Mouse (Mus musculus) heart, adult 8-10 months (tissue): ENCODE measurements around the gene Trpm3. TPM values are rescaled to one million over a fixed set of nuclear protein-coding genes. Genes with fewer than 3 reads are reported as not detected.

Experiments used
- DNase-seq: peaks from one replicate; pipeline ENCODE4 v3.0.0; 2022; ENCODE audit warnings: low spot score
- total RNA-seq, 4 experiments: library from RNA; stranded (reverse); gene quantifications; 2 replicates each; pipeline ENCODE4 v1.2.4; 2022

Trpm3 gene
- total RNA-seq, 4 experiments from 2014 or later = 0.56 to 1.4 (median 0.88) TPM

DNA sequence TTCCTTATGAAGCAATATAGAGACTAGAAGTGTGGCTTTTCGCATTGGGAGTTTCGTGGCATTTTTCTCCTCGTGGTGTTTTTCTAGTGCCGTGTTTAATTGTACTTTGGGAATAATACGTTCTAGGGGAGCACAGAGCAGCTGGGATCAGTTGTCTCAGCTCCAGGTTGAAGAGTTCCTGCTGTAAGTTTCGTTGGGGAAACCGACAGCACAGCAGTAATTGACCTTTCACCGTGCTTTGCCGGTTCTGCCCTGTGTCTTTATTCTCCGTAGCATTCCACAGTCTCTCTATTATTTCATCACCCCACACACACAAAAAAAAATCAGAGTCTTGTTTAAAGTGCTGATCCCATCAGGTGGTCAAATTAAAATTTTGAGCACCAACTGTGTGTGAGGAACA, 496.8 kb downstream of the Trpm3 start:
- no peak for DNase-seq

DNA sequence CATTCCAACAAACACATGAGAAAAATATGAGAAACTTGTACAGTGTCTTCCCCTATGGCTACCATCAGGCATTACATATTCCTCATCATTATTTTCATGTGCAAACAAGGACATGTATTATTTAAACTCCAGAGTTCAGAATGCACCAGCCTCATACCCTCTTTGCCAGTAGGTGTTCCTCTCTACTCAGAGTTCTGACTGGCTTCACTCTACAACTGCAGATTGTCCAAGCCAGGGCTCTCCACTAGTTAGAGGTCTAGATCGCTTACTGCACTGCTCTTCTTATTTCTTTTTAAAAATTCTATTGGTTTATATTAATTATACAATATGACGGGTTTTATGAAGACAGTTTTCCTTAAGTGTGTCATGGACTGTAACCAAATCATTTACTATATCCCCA, 498.9 kb downstream of the Trpm3 start:
- no peak for DNase-seq

DNA sequence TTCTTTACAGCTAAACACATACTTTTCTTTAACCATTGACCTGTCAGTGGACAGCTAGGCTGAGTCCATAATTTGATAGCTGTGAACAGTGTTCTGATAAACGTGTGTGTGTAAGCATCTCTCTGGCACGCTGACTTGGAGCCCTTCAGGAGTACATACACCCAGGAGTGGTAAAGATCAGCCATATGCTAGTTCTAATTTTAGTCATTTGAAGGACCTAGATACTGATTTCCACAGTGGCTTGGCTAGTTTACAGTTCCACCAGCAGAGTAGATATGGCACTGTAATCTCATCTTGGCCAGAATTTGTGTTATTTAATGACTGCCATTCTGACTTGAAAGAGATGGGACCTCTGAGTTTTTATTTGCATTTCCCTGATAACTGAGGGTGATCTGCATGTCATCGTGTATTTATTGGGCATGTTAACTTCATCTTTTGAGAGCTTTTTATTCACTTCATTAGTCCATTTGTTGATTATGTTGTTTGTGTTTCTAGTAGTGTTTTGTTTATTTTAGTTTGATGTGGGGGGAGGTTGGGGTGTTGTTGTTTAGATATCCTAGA, 499.6 kb downstream of the Trpm3 start:
- no peak for DNase-seq

DNA sequence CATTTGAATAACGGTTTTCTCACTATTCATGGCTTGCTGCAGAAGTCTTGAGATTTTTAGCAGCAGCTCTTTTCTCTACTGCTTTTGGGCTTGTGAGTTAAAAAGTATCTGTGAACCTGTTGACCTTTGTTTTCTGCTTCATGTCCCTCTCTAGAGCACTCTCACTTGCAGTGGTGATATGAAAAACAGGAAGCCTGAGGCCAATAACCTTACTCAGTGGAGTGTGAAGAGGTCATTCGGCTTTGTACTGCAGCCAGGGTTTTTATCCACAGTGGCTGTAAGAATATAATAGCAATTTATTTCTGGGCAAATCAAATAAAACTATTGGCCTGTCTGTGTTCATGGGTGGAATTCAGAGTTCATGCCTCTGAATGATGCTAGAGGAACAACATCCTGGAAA, 503.3 kb downstream of the Trpm3 start:
- DNase-seq = no peak

DNA sequence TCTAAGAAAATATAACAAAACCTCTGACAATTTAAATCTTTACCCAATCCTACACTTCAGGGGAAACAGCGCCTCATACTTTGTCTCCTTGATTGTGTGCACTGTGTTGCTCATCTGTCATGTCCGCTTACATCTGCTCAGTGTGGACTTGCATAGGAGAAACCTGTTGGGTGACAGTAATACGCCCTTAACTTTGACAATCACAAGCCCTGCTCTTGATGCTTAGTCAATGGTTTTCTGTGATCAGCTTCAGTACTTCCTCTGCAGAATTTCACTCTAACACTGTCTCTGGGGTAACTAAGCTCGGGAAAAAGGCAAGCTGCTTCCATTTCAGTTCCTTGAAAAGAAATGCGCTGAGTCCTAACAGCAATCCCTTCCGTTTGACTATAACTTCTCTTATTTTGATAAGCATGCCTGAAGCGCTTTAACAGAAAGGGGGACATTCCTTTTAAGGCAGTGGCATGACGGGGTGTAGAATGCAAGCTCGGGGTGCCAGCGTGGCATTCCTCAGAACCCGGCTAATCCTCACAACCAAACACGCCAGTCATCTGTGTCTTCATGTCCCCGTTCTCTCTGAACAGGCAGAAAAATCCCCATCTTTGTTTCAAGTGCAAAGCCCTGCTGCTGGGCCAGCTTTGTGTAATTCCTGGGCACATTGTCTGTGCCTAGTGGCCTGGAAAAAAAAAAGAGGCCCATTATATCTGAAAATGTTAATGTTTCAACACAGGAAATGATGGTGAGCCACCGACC, 517.8 kb downstream of the Trpm3 start:
- no peak for DNase-seq

DNA sequence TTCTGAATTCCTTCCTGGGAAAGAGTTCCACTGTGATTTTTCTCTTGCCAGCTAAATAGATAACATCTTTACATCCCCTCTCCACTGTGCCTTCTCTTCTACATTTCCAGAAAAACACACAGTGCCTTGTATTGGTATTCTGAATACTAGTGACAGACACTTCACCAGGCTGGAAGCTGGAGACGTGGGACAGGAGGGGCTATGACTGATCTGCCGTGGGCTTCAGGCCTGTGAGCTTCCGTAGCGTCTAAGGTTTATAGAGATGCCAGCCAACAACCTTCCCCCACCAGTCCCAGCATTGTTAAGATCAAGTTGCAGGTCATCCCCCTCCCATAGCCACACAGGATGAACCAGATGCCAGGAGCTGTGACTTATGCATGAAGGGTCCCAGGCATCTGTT, 518.4 kb downstream of the Trpm3 start:
- no peak for DNase-seq

DNA sequence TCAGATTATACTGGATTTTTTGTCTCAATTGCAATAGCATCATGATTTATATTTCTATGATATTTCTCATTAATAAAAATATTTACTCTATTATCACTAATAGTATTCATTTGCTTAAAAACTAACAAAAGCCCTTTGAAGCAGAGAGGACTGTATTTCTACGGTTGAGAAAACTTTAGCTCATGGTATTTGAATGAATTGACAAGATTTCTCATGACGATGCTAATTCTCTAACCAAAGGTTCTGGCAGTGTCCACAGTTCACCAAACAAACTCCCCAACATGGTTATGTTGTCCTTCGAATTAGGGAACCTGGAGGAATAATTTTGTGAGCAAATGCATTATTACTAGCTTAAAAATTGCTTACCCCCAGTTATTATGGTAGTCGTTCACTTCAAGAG, 526.6 kb downstream of the Trpm3 start:
- DNase-seq = no peak

DNA sequence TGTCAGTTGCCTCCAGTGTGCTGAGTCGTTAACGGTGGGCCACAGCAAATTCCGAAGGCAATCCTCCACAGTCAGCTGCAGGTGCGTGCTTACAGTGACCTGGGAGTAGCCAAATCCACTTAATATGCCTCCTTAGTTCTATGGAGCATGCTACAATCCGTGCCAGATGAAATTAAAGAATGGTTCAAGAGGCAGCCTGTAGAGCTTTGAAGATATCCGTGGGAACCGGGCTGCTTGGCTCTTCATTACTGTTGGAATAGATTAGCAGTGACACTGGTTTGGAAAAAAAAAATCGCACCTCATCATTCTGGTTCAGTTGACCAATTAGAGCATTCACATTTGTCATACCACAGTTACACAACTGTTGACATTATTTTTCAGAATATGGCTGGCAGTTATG, 531.4 kb downstream of the Trpm3 start:
- DNase-seq = no peak

DNA sequence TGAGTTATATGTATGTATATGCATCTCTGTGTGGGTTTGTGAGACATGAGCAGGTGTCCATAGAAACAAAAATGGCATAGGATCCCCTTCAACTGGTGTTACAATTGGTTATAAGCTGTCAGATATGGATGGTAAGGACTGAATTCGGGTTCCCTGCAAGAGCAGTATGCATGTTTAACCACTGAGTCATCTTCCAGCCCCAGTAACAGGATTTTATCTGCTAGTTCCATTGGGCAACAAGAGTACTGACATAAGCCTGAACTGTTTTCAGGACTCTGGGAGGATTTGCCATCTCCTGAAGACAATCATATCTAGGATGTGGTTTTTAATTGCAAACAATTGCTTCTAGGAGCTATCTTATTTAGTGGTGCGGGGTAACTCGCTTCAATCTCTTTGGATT, 534.0 kb downstream of the Trpm3 start:
- DNase-seq = no peak

DNA sequence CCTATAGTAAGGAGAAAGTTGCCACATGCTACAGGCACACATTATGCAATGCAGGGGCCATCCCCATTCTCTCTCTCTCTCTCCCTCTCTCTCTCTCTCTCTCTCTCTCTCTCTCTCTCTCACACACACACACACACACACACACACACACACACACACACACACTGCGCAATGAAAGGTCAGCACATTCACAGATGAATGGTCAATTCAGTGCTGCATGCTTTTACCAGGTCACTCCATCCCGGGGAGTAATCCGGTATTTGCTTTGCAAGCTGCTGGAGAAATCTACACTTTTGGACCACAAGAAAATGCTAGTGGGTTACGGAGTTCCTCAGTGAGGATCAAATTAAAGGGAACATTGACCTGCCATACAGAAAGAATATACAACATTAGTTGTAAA, 537.4 kb downstream of the Trpm3 start:
- DNase-seq = no peak

DNA sequence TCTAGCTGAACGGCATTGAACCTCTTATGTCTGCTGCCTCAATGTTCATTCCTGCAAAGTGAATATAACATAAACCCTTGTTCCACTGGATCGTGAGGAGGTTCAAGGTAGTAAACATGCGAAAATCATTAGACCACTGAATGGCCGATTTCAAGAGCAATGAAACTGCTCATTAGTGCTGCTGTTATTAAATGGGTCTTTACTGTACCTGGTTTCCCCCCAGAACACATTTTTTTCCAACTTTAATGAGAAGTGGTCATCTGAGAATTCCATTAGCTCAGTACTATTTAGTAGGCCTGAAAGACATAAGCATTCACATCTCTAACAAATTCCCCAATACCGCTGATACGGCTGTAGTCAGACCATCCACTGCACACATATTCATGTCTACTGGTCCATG, 543.4 kb downstream of the Trpm3 start:
- DNase-seq = no peak

DNA sequence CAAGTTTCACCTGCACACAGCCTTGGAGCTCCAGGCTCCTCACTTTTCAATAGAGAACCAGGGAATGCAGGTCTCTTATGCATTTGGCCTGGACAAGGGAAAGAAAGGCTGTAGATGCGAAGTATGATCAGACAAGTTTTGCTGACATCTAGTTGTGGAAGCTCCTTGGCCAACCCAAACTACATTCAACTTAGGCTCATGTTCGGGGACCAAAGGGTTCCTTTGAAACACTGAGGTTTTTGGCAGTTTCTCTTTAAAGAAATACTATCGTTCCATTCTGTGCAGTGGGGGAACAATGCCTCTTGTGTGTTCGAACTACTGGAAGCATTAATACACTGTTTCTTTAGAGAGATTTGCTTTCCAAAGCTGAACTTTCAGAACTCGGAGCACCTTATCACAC, 553.1 kb downstream of the Trpm3 start:
- no peak for DNase-seq

DNA sequence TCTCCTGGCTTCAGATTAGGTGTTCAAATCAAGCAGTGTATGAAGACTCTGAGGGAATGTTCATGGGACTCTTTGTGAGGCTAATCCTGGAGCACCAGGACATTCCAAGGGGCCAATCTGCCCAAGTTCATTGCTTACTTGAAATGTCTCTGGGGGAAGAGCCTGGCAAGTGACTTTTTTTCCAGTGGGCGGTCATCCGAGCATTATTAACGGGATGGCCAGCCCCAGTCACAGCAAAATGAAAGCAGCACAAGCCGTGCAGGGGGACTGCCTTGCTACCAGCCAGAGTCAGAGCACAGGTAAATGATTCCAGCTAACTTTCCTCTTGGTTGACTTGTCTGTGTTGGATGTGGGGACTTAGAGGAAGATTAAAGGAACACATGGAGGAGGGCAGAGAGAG, 553.7 kb downstream of the Trpm3 start:
- no peak for DNase-seq

DNA sequence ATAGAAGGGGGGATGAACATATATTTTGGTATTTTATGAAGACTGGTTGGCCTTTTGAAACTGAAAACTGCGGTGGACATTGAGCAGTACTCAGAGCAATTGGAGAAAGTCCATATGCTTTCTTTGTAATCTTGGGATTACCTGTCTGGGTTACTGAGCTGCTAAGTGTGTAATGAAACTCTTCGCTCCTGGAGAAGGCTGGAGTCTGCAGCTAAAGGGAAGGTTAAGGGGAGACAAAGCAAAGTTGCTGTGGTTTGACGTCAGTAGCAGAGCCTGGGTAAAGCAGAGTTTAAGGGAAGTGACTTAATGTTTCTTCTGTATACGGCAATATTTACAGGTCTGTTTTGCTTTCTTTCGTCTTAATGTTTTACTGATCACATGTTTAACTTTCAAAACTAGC, 554.1 kb downstream of the Trpm3 start:
- no peak for DNase-seq

DNA sequence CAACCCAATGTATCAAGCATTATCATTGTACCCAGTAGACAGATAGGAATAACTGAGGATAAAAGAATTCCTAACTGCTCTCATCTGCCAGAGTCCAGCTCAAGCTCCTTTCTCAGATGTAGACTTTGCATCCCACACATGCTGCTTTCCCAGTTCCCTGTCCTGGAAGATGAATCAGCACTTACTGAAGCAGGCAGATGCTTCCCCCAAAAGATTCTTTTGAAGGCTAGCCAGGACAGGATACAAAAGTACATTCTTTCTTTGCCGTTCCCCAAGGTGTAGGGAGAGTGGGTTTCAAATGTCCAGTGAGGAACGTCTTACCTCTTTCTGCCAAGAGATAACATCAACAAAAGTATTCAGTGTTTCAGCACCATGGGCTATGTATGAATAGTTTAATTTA, 556.6 kb downstream of the Trpm3 start:
- no peak for DNase-seq

DNA sequence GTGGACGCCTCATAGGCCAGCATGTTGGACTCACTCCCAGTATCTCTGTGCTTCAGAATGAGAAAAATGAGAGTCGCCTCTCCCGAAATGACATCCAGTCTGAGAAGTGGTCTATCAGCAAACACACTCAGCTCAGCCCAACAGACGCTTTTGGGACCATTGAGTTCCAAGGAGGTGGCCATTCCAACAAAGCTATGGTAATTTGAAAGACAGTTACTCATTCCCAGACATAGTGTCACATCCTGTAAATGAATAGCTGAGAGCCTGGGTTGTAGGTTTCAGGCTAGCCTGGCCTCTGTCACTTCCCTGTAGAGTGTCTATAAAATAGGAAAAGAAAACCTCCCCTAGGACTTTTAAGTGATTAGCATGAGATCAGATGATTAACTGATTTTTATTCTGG, 559.9 kb downstream of the Trpm3 start:
- DNase-seq = no peak

DNA sequence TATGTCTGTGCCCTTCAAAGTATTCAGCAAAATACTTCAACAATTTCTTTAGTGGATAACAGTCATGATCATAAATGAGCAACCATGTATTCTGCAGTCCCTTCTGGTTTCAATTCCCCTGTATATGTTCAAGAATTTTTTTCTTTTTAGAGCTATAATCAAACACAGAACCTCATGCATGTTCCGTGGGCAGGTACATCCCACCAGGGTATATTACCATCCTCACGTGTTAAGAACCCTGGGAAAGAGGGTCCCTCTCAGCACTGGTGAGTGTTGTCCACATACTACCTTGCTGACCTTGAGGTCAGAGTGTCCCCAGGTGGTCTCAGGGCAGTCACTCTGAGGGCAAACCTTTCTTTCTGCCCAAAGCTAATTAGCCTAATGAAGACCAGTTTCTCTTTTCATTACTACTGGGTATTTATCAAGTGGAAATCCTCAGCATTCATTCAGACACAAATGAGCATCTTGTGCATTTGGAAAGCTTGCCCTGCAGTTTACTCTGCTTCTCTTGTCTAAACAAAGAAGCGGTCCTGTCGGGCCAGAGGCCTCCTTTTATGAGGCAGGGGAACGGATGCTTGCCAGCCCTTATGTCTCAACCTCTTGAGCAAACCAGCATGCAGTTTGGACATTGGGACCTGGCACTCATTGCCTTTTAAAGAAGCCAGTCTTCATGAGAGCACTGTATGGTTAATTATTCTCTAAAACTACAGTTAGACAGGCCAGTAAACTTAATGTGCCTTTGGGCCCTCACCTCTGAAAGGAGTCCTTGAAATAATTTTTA, 562.2 kb downstream of the Trpm3 start:
- DNase-seq = no peak

DNA sequence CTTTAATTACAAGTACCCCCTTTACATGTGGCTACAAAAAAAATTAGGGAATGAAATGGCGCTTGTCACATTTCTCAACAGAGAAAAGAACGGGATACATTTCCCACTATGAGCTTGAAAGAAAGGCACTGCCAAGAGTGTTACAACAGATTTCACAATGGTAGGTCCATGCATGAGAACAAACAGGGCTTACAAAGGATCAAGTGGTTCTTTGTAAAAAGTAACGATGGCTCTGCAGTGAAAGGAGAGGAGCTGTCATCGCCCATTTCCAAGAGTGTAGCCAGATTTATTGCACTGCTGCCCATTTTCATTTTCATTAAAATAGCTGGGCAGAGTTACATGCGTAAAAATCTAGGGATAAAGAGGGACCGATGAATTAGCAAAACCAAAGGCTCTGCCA, 565.0 kb downstream of the Trpm3 start:
- DNase-seq = no peak

DNA sequence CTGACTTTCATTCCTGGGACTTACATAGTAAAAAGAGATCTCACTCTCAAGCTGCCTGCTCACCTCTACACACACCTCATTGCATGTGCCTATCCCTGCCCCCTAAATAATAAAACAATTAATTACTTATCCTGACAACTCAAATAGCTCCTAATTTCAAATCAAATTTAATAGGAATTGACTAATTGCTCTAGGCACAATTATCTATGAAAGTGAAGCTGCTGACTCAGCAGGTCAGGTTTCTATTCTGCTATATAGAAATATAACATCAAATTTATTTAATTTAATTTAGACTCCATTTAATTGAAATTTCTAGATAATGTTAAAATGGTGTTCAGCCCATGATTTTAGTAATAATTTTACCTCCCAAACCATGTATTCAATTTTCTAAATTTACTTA, 566.6 kb downstream of the Trpm3 start:
- DNase-seq = no peak

DNA sequence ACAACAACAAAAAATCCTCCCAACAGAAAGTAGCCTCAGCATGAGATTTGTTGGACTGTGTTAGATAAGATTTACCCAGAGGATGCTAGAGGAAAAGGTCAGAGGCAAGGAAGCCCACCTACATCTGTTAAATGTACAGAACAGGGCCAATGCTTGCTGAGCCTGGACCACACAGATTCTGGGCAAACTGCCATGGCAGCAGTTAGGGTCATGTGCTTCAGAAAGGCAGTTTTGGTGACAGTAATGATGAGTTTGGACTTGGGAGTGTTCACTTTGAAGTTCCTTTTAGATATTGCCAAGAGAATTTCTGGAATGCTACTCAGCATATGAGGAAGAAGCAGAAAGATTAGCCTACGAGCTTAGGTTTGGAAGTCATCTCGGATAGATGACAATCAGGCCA, 580.2 kb downstream of the Trpm3 start:
- no peak for DNase-seq

DNA sequence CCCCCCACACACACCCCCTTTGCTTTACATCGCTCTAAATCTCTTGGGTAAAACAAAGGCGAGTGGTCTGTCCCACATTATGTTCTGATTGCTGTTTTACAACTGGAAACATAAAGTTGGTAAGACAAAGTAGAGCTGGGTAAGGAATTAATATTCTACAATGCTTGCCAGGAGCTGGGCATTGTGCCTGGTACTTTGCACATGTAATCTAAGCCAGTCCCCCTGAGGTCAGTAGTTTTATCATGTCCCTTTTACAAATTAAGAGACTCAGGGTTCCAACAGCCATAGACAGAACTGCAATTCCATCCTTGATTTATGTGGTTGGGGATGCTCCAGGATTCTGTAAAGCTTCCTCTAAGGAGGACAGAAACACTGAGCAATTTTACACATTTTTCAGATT, 591.0 kb downstream of the Trpm3 start:
- no peak for DNase-seq

DNA sequence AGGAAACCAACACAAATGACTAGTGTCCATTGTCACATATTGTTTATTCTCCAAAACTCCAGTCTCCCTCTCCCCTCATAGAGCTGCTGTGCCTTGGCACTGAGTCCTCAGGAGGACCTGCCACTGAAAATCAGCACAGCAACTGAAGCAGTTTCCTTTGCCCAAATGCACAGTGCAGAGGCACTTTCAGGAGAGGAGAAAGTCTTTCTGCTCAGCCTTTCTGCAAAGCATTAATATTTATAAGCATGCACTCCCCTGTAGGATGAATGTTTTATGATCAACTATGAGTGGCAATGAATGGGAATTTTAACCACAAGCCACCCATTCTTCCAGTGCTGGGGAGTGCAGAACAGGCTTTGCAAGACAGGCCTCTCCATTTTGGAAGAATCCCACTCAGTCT, 592.1 kb downstream of the Trpm3 start:
- DNase-seq = no peak

DNA sequence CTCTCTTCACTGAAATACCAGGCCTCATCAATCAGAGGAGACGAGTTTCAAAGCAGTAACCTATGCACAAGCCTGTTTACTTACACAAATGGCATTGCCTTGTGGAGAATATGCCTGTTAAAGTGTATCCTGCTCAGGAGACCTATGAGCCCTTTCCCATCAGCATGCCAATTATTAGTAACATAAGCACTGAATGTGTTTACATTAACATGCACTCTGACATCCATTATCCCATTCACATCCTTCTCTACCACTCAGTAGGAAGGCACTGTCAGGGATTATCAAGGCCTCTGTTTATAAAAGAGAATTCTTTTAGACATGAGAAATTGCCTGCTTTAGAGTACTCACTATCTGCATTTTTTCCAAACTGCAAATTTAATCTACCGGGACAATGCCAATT, 598.0 kb downstream of the Trpm3 start:
- no peak for DNase-seq
